Mouse (Mus musculus): ENCODE results near the gene Zfhx3. TPM values are rescaled to one million over a fixed set of nuclear protein-coding genes. Genes with fewer than 3 reads are reported as not detected.

The Zfhx3 gene
- total RNA-seq, 2 experiments from 2014 or later = 0.23 to 1.7 TPM

DNA sequence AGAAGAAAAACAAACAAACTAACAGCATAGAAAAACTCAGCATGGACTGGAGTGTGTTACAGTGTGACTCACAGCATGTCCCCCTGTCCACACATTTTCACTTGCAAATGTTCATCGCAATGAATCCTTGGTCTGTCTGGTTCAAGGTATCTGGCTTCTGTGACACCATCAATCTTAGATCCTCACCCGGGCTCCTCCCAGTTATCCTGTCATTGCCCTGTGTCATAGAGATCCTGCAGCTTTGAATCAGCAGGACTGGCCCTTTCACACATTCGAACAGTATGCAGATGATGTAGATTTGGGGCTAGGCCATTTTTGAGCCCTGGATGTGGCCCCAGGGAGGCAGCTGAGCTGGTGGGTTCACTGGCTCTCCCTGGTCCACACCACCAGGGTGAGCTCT, 278.1 kb downstream of the Zfhx3 start:
- ATAC-seq (replicated peaks; ENCODE audit: low FRiP score, poor library complexity, severe bottlenecking) = no peak

- no peak for ATAC-seq (replicated peaks; ENCODE audit: low FRiP score, poor library complexity, severe bottlenecking)
These were observed 279.6 kb downstream of the Zfhx3 start for GRCm38 (mm10) chr8:108222091-108222490.

DNA sequence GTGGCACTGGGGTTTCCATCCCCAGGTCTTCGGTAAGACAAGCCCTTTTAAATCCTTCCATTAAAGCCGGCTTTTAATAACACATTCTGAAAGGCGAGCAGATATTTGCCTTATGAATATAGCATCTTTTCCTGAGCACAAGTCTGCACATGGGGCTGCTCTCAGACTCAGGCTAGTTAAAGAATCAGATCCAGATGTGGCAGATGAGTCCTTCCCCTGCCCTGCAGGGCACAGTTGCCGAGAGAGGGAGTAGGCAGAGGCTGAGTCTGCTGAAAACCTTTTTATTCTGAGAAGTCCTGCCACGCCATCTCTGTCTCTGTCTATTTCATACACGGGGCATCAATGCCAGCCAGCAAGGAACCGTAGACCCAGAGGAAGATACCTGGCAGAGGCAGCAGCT, 289.9 kb downstream of the Zfhx3 start:
- no peak for ATAC-seq (replicated peaks; ENCODE audit: low FRiP score, poor library complexity, severe bottlenecking)

DNA sequence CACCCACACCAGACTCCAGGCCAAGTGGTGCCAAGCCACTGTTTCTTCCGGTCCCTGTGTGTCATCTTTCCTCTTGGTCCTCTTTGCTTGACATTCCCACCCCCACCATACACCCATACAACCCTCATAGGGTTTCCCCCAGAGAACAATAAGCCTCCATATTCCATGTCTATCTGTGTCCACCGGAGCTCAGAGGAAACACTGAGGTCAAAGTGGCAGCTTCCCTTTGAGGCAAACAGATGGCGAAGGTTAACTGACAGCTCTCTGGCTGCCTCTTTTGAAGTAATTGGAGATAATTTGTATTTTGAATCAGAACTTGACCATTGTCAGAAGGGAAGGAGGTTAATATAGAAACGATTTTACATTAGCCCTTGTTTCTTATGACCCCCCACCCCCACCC, 292.0 kb downstream of the Zfhx3 start:
- no peak for ATAC-seq (replicated peaks; ENCODE audit: low FRiP score, poor library complexity, severe bottlenecking)

- no peak for ATAC-seq (replicated peaks; ENCODE audit: low FRiP score, poor library complexity, severe bottlenecking)
These were observed 294.3 kb downstream of the Zfhx3 start for GRCm38 (mm10) chr8:108236715-108237114.

DNA sequence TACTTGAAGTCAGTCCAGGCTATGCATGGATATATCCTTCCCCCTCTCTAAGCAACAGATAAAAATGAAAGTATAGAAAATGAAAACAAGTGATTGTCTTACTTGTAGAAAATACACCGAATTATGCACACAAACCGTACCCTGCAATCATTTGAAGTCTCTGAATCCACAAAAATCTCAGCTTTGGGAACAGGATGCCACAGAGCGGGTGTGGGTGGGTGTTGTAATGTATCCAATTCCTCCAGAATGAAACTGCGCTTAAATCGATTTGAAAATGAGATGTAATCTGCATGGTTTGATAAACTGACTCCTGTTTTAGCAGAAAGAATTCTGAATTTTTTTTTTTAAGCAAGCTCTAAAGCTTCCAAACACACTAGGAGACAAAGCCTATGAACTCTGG, 297.1 kb downstream of the Zfhx3 start:
- ATAC-seq (replicated peaks; ENCODE audit: low FRiP score, poor library complexity, severe bottlenecking) = no peak

DNA sequence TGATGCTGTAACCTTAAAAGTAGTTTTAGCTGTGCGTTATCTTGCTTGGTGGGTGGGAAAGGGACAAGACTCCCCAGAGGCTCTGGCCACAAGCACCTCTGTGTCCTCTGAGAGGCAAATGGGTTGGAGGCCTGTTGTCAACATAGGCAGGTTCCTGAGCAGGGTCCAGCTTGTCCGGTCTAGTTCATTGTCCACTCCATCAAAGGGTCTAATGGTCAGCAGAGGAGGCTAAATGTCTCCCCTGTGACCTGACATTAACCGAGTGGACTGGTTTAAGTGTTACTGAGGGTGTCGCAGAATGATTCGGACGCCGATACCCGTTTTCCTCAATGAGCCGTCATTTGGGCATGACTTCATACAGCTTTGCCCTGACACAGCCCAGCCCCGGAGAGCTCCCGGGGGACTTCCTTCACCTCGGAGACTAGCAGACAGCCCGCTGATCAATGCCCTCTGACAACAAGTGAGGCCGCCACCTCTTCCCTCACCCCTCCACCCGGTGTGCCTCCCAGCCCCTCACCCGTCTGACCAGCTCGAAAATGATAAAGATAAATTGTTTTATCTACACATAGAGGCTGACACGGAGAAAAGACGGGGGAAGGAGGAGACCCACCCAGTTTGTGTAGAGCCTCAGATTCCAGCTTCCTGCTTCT, 298.7 kb downstream of the Zfhx3 start:
- ATAC-seq (replicated peaks; ENCODE audit: low FRiP score, poor library complexity, severe bottlenecking) = no peak

DNA sequence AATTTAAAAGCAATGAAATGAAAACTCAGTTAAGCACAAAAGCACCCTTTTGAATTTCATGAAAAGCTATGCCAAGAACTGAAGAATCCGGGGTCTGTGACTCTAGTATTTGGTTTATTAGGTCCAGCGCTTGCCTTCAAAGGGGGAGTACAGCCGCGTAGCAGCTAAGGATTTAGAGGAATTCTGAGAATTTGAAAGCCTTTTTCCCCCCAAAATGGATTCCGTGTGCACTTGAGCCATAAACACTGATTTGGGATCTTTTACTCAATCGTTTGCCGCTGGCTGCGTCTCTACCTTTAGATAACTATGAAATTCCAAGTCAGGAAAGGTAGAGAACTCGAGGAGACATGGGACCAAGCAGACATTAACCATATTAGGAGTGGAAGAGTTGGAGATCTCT, 300.8 kb downstream of the Zfhx3 start:
- ATAC-seq (replicated peaks; ENCODE audit: low FRiP score, poor library complexity, severe bottlenecking) = no peak

GRCm38 (mm10) chr8:108244636-108245494, 302.4 kb downstream of the Zfhx3 start:
- ATAC-seq (replicated peaks; ENCODE audit: low FRiP score, poor library complexity, severe bottlenecking) = no peak

DNA sequence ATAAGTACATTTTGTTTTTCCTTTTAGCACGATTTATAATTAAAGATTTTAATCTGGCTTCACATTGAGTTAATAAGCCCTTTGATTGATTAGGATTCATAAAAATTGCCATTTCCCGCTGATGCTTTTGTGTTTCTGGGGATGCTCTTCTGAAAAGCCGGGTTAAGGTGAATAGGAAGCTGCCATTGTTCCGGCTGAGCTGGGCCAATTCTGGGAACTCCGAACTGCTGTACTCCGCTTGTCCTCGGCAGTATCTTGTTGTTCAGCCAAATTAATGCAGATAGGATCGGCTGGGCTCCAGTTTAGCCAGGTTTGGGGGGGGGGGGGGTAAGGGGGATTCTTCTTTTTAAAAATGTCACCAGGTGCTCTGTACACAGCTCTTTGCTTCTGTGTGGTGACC, 303.1 kb downstream of the Zfhx3 start:
- ATAC-seq (replicated peaks; ENCODE audit: low FRiP score, poor library complexity, severe bottlenecking) = no peak

GRCm38 (mm10) chr8:108246035-108246933, 303.8 kb downstream of the Zfhx3 start:
- ATAC-seq (replicated peaks; ENCODE audit: low FRiP score, poor library complexity, severe bottlenecking) = no peak

DNA sequence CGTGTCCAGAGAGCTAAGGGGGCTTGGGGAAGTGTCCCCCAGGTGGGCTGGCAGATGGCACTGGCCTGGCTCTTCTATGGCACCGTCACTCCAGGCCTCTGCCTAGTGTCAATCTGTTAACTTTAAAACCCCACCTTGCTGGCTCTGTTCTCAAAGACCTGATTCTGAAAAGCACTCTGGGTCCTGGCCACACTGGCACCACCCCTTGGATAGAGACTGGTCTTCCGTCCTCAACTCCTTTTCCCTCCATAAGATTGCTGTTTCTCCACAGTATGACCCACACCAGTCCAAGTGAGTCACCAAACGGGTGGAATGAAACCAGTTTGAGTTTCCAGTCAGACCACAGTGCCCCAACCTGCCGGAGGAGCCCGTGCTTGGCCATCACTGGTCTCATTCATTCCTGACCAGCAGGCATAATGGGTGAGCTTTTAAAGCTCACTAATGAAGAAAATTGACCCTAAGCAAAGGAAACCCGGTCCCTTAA, 304.5 kb downstream of the Zfhx3 start:
- ATAC-seq (replicated peaks; ENCODE audit: low FRiP score, poor library complexity, severe bottlenecking) = no peak

- ATAC-seq (replicated peaks; ENCODE audit: low FRiP score, poor library complexity, severe bottlenecking) = no peak
These were observed 322.2 kb downstream of the Zfhx3 start for GRCm38 (mm10) chr8:108264593-108265160.

- no peak for ATAC-seq (replicated peaks; ENCODE audit: low FRiP score, poor library complexity, severe bottlenecking)
These were observed 335.5 kb downstream of the Zfhx3 start for GRCm38 (mm10) chr8:108277960-108278359.

DNA sequence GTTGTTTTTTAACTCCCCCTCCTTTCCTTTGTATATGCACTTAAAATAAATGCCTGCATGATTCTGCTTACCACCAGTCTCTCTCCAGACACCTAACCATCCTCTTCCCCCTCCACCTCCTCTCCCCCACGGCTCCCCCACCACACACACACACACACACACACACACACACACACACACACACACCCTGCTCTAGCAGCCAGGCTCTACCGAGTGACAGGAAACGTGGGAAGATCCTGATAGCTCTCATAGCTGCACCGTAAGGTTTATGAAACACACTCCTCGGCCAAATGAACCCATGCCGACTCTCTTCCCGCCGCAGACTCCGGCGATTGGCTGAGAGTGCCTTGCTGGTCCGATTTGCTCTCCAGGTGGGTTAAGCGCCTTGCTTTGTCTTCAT, 339.5 kb downstream of the Zfhx3 start:
- ATAC-seq (replicated peaks; ENCODE audit: low FRiP score, poor library complexity, severe bottlenecking) = no peak

- no peak for ATAC-seq (replicated peaks; ENCODE audit: low FRiP score, poor library complexity, severe bottlenecking)
These were observed 343.7 kb downstream of the Zfhx3 start for GRCm38 (mm10) chr8:108286117-108286516.

DNA sequence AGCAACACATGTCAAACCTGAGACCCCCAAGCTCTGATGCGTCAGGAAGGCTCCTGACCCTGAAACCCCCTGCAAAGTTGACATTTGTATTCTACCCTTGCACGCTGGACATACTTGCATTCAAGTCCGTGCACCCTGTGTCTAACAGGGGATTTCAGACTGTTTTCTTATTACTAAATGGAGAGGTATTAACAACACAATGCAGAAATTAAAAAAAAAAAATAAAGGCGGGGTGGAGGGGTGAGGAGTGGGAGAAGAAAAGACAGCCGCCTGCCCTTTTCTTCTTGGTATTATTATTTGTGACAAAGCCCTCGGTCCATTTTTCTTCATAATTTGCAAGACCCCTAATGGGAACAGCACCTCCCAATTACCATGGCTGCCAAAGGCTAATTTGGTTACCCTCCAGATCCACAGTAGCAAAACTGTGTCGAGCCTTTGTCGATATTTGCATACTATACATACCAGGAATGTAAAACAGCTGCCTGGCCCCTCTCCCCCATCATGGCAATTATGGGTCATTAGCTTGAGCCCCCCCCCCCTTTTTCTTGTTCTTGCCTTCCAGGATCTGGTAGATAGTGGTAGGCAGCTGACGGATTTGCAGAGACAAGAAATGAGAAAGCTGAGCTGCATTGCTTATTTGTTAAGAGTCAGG, 358.6 kb downstream of the Zfhx3 start:
- no peak for ATAC-seq (replicated peaks; ENCODE audit: low FRiP score, poor library complexity, severe bottlenecking)

DNA sequence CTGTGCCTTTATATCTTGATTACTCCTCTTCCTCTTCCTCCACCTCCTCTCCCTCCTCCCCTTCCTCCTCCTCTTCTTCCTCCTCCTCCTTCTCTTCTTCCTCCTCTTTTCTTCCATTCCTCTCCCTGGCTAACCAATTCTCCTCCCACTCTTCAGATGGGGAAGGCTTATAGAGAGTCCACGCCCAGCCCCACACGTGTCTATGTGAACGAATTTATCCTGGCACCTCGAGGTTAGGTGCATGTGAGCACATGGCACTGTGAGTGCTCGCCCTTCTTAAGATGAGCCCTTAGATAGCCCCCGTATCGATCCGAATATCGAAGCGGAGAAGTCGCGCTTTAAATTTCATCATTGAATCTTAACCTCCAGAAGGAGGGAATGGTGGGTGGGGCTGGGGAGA, 359.2 kb downstream of the Zfhx3 start:
- no peak for ATAC-seq (replicated peaks; ENCODE audit: low FRiP score, poor library complexity, severe bottlenecking)

DNA sequence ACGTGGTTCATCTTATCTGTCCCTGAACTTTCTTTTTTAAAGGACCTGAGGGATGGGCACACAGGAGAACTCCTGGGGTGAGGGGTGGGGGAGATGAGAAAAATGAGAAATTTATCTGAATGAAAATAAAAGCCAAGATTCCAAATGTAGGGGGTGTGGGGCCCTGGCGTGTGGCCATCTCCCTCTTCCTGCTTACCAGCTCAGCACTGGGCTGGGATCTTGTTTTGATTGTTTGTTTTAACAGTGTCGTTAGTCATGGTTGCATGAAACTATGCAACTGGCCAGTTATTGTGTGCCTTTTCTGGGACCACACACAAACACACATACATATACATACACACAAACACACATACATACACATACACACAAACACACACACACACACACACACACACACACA, 362.9 kb downstream of the Zfhx3 start:
- no peak for ATAC-seq (replicated peaks; ENCODE audit: low FRiP score, poor library complexity, severe bottlenecking)

All from erythroid progenitor cell, adult 5-6 weeks (primary cell).